Mouse (Mus musculus): Measurements from ENCODE around the gene Arpp19.

Arpp19 gene

GRCm38 (mm10) chr9:75037451-75038356 is at the start of gene Arpp19:
Gene Arpp19, plus strand, starts transcription at chr9:75037614.
- DNase-seq (ENCODE audit: low read depth, low spot score) = peak; percentile 79

GRCm38 (mm10) chr9:74988893-74989460 is 48.4 kb upstream of the Arpp19 start:
- no peak for DNase-seq (ENCODE audit: low read depth, low spot score)

DNA sequence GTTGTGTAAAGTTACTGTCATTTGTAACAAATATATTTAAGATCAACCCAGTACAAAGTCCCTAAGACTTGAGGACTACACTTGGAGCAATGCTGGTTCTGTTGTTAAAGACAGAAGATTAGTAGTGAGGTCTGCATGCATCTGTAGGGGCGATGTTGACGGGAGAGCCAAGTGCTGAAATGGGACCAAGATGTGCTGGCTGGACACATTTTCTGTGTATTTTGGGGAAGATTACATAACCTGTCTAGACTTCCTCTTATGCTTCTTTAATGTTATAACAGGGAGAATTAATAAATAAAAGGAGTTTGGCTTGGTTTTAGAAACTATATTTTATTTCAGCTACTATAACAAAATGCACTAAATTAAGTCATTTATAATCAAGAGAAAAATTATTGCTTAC is 47.4 kb upstream of the Arpp19 start:
- no peak for DNase-seq (ENCODE audit: low read depth, low spot score)

DNA sequence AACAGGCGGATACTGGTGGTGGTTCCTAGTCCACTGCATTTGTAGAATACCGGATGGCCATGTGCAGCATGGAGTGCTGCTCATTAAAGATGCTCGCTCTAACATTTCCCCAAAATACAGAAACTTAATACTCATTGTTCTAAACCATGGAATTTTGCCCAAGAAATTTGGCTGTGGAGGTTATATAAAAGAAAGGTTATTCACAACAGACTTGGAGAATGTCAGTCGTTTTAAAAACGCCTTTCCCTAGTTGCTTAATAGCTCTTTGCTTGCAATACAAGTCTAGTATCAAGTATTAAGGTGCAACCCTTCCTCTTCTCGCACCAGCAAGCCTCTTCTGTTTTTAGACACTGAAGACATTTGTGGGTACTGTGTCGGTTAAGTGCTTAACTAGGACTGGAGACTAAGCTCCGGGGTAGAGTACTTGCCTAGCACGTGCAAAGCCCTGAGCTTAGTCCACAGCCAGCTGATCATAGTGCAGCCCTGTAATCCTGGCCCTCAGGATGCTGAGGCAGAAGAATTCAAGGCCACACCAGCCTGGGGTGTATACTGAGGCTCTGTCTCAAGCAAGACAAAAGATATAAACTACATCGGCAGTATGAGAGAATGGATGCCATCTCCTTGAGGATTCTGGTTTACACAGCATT is 42.7 kb upstream of the Arpp19 start:
- no peak for DNase-seq (ENCODE audit: low read depth, low spot score)

DNA sequence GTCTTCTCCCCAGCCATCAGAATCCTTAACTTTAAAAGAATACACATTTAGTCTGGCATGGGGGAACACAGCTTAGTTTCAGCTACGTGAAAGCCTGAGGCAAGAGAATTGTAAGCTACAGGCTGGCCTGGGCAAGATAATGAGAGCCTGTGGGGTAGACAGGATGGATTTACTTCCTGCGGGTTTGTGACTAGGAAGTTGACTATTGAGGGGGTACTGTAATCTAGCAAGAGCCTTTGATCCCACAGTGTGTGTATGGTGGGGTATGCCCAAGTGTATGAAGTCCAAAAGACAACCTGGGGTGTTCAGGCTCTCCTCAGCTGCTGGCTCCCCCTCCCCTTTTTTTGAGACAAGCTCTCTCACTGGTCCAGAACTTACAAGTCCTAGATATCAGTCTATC is 41.1 kb upstream of the Arpp19 start:
- no peak for DNase-seq (ENCODE audit: low read depth, low spot score)

DNA sequence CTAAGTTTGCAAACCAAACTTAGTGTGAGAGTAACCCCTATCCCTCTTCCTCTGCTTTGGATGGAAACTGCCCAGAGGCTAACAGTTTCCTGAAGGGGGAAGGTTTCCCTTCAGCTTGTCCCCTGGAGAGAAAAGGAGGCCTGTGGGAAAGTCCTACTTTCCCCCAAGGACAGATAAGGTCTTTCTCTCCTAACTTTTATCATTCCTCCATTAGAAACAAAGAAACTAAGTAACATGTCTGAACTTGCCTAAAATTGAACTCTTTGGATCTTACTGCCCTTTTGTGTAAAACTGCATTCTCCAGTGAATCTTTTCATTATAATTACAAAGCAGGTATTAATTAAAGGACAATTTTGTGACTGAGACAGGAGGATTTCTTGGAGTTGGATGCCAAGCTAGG is 39.4 kb upstream of the Arpp19 start:
- DNase-seq (ENCODE audit: low read depth, low spot score) = no peak

- no peak for DNase-seq (ENCODE audit: low read depth, low spot score)
Observed at GRCm38 (mm10) chr9:75001006-75001405, 36.4 kb upstream of the Arpp19 start.

DNA sequence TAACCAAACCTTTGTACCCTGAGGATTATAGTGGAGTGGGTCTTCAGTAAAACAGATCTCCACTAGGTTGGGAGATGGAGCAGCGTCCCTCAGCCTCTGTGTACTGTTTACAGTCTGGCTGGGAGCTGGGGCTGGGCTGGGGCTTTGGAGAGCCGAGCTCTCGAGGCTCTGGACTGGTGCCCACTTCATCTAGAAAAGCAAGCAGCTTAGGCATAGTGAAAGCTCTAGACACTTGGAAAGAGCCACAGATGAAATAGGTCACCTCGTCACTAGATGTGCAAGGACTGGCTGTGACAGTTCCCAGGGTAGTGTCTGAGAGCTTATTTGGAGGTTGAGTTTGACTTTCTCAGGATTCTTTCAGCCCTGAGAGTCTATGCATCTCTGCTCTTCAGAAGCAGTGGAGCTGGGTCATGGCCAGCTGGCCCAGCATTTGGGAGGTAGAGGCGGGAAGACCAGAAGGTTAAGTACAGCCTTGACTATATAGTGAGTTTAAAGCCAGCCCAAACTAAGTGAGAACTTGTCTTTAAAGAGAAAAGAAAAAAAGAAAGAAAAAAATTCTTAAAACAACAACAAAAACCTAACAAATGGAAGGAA is 35.7 kb upstream of the Arpp19 start:
- no peak for DNase-seq (ENCODE audit: low read depth, low spot score)

DNA sequence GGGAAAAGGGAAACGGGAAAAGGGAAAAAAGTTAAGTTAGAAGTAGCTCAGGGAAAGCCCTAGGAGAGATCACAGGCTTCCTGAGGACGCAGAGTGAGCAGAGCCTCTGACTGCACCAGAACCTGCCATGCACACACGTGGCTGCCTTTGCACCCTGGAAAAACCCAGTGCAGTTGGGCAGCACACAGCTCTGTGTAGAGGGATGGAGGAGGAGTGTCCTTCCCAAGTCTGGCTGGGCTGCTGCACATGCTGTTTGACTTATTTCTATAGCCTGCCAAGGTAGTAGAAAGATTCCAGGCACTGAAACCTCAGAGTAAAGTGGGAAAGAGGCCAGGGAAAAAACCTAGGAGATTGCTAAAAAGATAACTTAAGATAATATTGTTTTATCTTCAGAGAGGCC is 35.2 kb upstream of the Arpp19 start:
- DNase-seq (ENCODE audit: low read depth, low spot score) = no peak

DNA sequence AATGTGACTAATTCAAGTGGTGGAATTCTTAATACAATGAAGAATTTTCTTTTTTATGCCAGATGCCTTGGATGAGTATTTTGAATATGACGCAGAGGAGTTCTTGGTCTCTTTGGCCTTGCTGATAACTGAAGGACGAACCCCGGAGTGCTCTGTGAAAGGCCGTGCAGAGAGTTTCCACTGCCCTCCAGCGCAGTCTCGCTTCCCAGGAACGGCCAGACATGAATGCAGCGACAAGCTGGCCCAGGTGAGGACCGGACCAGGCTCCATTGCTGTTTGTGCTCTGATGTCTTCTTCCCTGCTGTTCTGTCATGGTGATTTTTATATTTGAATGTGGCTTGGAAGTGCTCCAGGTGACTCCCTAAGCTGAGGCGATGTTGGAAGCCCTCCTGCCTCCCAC is 33.2 kb upstream of the Arpp19 start:
- DNase-seq (ENCODE audit: low read depth, low spot score) = no peak

GRCm38 (mm10) chr9:75016591-75016990 is 20.8 kb upstream of the Arpp19 start:
- DNase-seq (ENCODE audit: low read depth, low spot score) = peak; percentile 85

- DNase-seq (ENCODE audit: low read depth, low spot score) = no peak
Observed at GRCm38 (mm10) chr9:75019181-75019580, 18.2 kb upstream of the Arpp19 start.

DNA sequence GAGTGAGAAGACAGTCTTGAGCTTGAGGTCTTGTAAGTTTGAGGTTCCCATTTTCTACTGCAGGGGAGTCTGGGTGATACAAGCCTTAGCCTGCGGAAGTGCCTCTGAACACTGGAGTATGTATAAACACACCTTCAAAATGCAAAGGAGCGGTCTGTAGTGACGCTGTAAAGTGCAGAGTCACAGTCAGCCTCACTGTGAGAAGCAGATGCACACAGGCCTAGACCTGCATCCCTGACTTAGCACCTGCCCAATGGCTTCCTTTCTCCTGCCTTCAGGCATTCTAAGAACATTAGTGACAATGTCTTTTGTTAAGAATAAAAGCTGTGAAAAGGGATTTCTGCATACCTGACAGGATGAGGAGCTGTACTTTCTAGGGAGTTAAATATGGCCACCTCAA is 17.8 kb upstream of the Arpp19 start:
- DNase-seq (ENCODE audit: low read depth, low spot score) = no peak

GRCm38 (mm10) chr9:75020561-75020960 is 16.9 kb upstream of the Arpp19 start:
- DNase-seq (ENCODE audit: low read depth, low spot score) = no peak

- DNase-seq (ENCODE audit: low read depth, low spot score) = no peak
Observed at GRCm38 (mm10) chr9:75022546-75022945, 14.9 kb upstream of the Arpp19 start.

GRCm38 (mm10) chr9:75023150-75023894 is 14.1 kb upstream of the Arpp19 start:
- no peak for DNase-seq (ENCODE audit: low read depth, low spot score)

DNA sequence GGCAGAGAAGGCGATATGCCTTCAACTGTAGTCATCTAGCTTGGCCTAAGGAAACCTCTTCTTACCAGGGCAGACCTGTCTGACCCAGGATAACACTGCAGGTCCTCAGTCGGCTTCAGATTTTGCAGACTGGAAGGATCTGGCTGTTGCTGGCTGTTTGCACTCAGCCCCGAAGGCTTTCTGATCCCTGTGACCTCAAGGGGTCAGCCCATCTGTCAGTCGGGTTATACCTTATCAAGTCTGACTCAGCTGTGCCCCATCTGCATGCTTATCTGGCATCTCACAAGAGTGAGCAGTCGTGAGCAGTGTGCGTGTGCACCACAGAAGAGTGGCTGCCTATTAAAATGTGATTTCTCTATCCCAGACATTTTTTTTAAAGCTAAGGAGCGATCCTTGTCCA is 13.3 kb upstream of the Arpp19 start:
- DNase-seq (ENCODE audit: low read depth, low spot score) = no peak

DNA sequence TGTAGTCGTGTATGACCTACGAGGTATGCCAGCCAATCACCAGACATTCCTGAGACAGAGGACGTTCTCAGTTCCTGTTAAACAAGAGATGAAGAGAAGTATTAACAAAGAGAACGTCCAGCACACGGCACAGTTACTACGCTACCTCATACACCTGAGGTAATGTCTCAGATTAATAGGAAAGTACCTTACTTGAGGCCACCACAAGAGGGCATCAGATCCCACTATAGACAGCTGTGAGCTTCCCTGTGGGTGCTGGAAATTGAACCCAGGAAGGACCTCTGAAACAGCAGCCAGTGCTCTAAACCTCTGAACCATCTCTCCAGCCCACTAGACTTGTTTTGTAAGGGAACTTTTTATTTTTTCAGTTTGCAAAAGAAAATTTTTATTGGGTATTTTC is 11.7 kb upstream of the Arpp19 start:
- peak; percentile 36 for DNase-seq (ENCODE audit: low read depth, low spot score)

- DNase-seq (ENCODE audit: low read depth, low spot score) = no peak
Observed at GRCm38 (mm10) chr9:75032408-75032807, 5.0 kb upstream of the Arpp19 start.

DNA sequence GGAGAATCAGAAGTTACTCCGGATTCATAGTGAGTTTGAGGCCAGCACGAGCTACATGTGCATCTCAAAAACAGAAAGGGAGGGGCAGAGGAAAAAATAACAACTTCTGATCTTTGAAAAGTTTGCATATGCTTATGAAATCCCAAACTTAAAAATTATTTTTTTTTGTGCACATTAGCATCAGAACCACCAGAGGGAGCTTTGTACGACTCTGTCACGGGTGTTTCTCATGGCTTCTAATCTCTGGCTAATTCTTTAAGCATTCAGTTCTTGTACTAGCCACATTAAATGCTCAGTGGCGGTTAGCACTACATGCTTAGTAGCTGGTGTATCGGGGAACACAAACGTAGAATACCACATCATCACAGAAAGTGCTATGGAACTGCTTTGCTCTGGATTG is 4.3 kb upstream of the Arpp19 start:
- DNase-seq (ENCODE audit: low read depth, low spot score) = no peak

GRCm38 (mm10) chr9:75034691-75035090 is 2.7 kb upstream of the Arpp19 start:
- no peak for DNase-seq (ENCODE audit: low read depth, low spot score)

- DNase-seq (ENCODE audit: low read depth, low spot score) = no peak
Observed at GRCm38 (mm10) chr9:75035944-75036343, 1.5 kb upstream of the Arpp19 start.
